Mouse (Mus musculus) lung, adult 10 weeks (tissue): ENCODE data around the gene Olfr1509. TPM values are rescaled to one million over a fixed set of nuclear protein-coding genes. Genes with fewer than 3 reads are reported as not detected.

Source experiments
- polyA plus RNA-seq: library from polyadenylated mRNA; stranded (reverse); fragments of 350-450 nt; fragmentation: Illumina TruSeq; extraction: RNeasy Lipid Tissue Mini Kit (QIAGEN cat#74804); gene quantifications from one replicate; pipeline ENCODE4 v1.2.3, GENCODE M21; 2014; ENCODE audit warnings: low read depth, low replicate concordance; ENCODE audit not compliant: insufficient read depth

The Olfr1509 gene
- not detected for polyA plus RNA-seq

DNA sequence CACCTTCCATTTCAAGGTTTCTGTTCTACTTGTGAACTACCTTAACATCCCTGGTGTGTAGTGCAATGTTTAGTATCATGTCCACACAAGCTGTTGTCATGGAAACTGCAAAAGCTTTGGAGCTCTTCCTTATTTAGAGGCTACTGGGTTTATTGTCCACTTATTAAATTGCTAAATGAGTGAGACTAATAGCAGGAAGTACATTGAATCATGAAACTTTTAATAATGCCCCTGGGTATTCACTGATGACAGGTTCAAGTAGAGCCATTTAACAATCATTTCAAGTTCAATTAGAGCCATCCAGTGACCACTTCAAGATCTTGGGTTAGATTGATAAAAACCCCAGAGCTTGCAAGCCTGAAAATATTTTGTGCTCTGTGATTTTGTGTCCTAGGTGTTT, at the start of gene Olfr1509:
Gene Olfr1509, plus strand, starts transcription at position 301 of the 400 bp plus-strand sequence.

DNA sequence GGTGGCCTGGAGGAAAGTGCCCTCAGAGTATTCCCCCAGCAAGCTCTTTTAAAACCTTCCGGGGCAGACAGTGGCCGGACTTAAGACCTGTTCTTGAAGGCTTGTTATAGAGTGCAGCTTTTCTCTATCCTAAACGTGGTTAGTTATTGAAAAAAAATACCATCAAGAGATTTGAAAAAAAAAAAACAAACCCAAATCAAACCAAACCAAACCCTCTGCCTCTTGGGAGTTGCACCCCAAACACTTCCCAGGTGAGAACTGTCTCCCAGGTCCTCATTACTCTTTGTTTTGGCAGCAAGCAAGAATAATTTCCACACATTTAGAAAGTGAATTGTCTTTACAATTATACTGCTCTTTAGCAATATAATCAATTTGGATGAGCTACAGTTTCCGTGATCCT, 45.5 kb upstream of the Olfr1509 start, which contains the start of gene Olfr1511:
Gene Olfr1511, minus strand, starts transcription at position 101 of the 400 bp plus-strand sequence.

DNA sequence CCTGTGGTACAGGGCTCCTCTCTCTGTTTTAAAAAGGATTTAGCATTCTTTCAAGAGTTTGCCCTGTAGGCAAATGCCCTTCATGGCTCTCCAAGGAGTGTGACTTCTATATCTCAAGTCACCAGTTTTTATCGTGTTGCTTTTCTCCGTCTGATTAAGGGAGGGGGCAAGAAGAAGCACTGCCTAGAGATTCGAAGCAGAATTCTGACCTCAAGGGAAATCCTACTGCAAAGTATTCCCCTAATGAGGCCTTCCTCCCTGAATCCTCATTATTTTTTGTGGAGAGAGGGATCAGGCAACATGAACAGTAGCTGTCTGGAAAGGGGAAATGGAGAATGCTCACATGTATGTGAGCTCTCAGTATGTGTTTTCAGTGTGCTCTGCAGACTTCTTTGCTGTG, 28.5 kb upstream of the Olfr1509 start, which contains the start of gene Olfr1510:
Gene Olfr1510, minus strand, starts transcription at position 101 of the 400 bp plus-strand sequence.

DNA sequence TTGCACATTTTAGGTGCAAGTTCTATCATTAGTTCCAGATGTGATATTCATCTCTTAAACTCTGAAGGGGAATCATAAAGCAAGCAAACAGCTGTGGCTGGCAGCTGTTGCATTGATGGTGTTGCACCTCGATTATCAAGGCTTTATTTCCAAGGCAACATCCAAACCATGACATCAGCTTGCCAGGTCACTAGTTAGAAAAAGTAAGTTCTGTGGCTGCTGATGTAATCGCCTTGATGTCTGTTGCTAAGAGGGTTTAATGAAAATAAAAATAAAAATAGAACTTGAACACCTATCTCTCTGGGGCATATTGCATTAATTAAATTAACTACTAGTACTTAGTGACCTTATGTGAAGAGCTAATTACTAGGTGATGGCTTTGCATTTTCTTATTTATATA, 24.6 kb downstream of the Olfr1509 start, which contains the start of gene Olfr1508:
Gene Olfr1508, minus strand, starts transcription at position 101 of the 400 bp plus-strand sequence.

DNA sequence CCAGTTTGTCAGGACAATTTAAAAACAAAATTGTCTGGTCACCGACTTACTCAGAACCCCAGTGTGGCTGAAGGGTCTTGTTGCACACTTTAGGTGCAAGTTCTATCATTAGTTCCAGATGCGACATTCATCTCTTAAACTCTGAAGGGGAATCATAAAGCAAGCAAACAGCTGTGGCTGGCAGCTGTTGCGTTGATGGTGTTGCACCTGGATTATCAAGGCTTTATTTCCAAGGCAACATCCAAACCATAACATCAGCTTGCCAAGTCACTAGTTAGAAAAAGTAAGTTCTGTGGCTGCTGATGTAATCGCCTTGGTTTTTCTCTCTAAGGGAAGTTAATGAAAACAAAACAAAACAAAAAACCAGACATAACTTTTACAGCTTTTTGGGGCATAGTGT, 52.7 kb downstream of the Olfr1509 start, which contains the start of gene Olfr1507:
Gene Olfr1507, minus strand, starts transcription at position 234 of the 400 bp plus-strand sequence.

Other genes starting within 250 kb of the Olfr1509 start
- 16.2 TPM for gene Supt16, start 245.6 kb upstream of the Olfr1509 start, polyA plus RNA-seq
- gene Chd8, start 185.2 kb upstream of the Olfr1509 start, polyA plus RNA-seq, result 20.9 TPM
- gene Tox4, start 163.8 kb upstream of the Olfr1509 start, polyA plus RNA-seq, result 14.8 TPM
- gene Rab2b, start 163.4 kb upstream of the Olfr1509 start, polyA plus RNA-seq, result 7.0 TPM
- 24.5 TPM for gene Mettl3, start 137.9 kb upstream of the Olfr1509 start, polyA plus RNA-seq
- gene Sall2, start 114.2 kb upstream of the Olfr1509 start, polyA plus RNA-seq, result 3.0 TPM
- gene Olfr1513, start 86.6 kb upstream of the Olfr1509 start, polyA plus RNA-seq, result not detected
- gene Olfr1512, start 63.8 kb upstream of the Olfr1509 start, polyA plus RNA-seq, result not detected
- not detected for gene Olfr1511, start 45.6 kb upstream of the Olfr1509 start, polyA plus RNA-seq
- not detected for gene Olfr1510, start 28.6 kb upstream of the Olfr1509 start, polyA plus RNA-seq
- gene Olfr1508, start 24.5 kb downstream of the Olfr1509 start, polyA plus RNA-seq, result not detected
- gene Olfr1507, start 52.8 kb downstream of the Olfr1509 start, polyA plus RNA-seq, result not detected